Mouse (Mus musculus): ENCODE measurements around the gene Ccdc28b. TPM values are rescaled to one million over a fixed set of nuclear protein-coding genes. Genes with fewer than 3 reads are reported as not detected.

The Ccdc28b gene
- total and polyA plus RNA-seq, 3 experiments: 18.3 to 29.1 TPM; not detected in 1

DNA sequence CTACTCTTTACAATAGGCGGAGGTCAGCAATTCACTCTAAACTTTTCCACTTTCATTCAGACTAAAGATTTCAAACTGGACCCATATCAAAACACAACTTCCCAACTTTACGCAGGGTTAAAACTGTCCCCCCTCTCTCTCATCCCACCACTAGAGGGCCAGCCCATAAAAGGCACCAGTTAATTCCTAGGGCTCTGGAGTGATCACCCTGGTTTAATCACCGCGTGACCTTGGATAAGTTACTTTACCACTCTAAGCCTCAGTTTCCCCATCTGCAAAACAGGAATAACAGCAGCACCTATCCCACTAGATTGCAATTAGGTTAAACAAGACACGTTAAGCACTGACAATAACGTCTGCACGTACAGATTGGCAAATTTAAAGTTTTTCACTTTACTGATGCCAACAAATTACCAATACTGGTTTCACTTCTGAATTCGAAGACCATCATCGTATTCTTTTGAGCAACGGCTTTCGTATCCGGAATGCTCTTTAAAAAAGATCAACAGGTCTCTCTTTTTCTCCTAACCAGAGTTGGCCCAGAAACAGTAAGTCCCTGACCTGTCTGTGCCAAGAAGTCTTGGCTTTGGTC, 47.8 kb upstream of the Ccdc28b start (continued):
- TF ChIP-seq MAX (IDR thresholded peaks at IDR 0.05; ENCODE audit: low read length): no peak; the same call in 1 of the 2 replicates

DNA sequence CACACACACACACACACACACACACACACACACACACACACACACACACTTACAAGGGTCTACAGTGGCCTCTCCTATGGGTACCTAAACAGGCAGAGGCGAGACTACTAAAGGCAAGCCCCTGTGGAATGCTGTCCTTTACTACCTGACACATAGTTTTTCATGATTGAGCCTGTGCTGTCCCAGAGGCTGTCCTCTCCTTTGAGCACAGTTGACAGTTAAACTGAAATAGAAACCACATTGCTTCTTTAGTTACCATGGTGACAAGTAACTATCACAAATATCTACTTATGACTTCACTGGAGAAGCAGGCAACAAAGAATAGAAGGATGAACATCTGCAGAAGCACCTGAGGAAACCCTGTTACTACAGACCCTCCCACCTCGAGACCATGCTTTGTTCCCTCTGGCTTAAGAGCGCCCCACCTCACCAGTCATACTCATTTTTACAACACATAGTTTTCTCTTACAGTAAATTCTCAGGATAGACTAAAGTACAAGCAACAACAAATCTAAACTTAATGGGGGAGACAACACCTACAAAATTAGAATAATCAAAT, 38.6 kb upstream of the Ccdc28b start:
- Histone ChIP-seq H3K4me3 (ENCODE audit: control insufficient read depth in 1 of 2, insufficient read depth in 1 of 2, low read depth in 2 of 2, low read length in 2 of 2) (no peak overlapping the region), H3K36me3 (ENCODE audit: control insufficient read depth in 1 of 2, insufficient read depth in 2 of 2, low read length in 2 of 2) (peaks cover 0 to 12% of the 10 kb centered on the region in 2 experiments; a peak in 3 of 4 replicates), H3K4me1 (ENCODE audit: control insufficient read depth in 1 of 2, insufficient read depth in 2 of 2, low read length in 2 of 2) (no peaks in the 10 kb centered on the region), H3K9me3 (replicated peaks; ENCODE audit: insufficient read depth, low read length) (no peaks in the 10 kb centered on the region), H3K27ac (ENCODE audit: control insufficient read depth, low read depth, low read length) (no peak overlapping the region), H3K79me2 (ENCODE audit: control insufficient read depth, insufficient read depth, low read length, poor library complexity) (peaks cover 3% of the 10 kb centered on the region; the same call in 1 of the 2 replicates), H3K27me3 (ENCODE audit: control insufficient read depth in 1 of 2, insufficient read depth in 2 of 2, low read length in 2 of 2) (no peaks in the 10 kb centered on the region), H3K9ac (ENCODE audit: control insufficient read depth, low read depth, low read length, poor library complexity, severe bottlenecking) (no peak overlapping the region)
- peak; percentile 57; the same call in 1 of the 2 replicates for TF ChIP-seq MYB (IDR thresholded peaks at IDR 0.05; ENCODE audit: low read depth, low read length)
- TF ChIP-seq ELF1 (IDR thresholded peaks at IDR 0.05; ENCODE audit: low read depth, low read length): no peak
- no peak for DNase-seq (ENCODE audit: low read depth, low spot score)

DNA sequence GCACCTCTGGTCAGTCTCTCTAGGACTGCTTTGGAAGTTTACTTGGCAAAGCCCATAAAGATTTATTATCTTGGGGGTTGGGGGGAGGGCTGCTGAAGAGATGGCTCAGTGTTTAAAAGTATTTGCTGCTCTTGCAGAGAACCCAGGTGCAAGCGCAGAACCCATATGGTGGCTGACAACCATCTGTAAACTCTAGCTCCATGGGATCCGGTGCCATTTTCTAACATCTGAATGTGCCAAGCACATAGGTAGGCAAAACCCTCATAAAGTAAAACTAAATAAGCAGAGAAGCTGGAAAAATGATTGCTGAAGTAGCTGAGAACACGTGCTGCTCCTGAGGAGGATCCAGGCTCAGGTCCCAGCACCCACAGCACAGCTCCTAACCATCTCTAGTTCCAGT, 37.8 kb upstream of the Ccdc28b start:
- H3K36me3 ChIP-seq (ENCODE audit: control insufficient read depth in 1 of 2, insufficient read depth in 2 of 2, low read length in 2 of 2): peaks cover 0 to 12% of the 10 kb centered on the region in 2 experiments; a peak in 3 of 4 replicates
- H3K27me3 ChIP-seq (ENCODE audit: control insufficient read depth in 1 of 2, insufficient read depth in 2 of 2, low read length in 2 of 2): no peaks in the 10 kb centered on the region
- no peaks in the 10 kb centered on the region for H3K4me1 ChIP-seq (ENCODE audit: control insufficient read depth in 1 of 2, insufficient read depth in 2 of 2, low read length in 2 of 2)
- H3K9me3 ChIP-seq (replicated peaks; ENCODE audit: insufficient read depth, low read length): no peaks in the 10 kb centered on the region
- no peak overlapping the region for H3K4me3 ChIP-seq (ENCODE audit: control insufficient read depth in 1 of 2, insufficient read depth in 1 of 2, low read depth in 2 of 2, low read length in 2 of 2)
- no peak overlapping the region for H3K9ac ChIP-seq (ENCODE audit: control insufficient read depth, low read depth, low read length, poor library complexity, severe bottlenecking)
- H3K27ac ChIP-seq (ENCODE audit: control insufficient read depth, low read depth, low read length): no peak overlapping the region
- DNase-seq (ENCODE audit: low read depth, low spot score): no peak
- TF ChIP-seq MYC (IDR thresholded peaks at IDR 0.05; ENCODE audit: low read depth, low read length) (no peak), MXI1 (IDR thresholded peaks at IDR 0.05; ENCODE audit: low read depth, low read length) (no peak), RAD21 (IDR thresholded peaks at IDR 0.05; ENCODE audit: low read depth, low read length) (no peak), POLR2AphosphoS2 (IDR thresholded peaks at IDR 0.05; ENCODE audit: low read length) (no peak), GABPA (IDR thresholded peaks at IDR 0.05; ENCODE audit: low read depth, low read length) (no peak)
- no peaks in the 10 kb centered on the region for H3K79me2 ChIP-seq (ENCODE audit: control insufficient read depth, insufficient read depth, low read length, poor library complexity)

DNA sequence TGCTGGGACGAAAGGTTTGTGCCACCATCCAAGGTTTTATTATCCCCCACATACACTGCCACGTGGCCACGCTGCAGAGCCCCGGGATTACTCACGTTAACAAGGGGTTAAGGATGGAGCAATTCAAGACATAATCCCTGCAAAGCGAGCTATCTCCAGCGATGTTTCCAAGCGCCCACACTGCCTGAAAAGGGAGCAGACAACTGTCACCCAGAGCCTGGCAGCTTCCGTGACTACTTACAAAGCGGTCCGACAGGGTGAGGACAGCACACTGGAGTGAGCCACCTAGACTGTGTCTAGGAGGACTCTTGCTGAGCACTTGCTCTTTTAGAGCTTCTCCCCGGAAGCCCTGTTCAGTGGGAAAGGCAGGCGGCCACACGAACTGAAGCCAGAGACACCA, 31.0 kb upstream of the Ccdc28b start:
- Histone ChIP-seq H3K27me3 (ENCODE audit: control insufficient read depth in 1 of 2, insufficient read depth in 2 of 2, low read length in 2 of 2) (no peaks in the 10 kb centered on the region), H3K9me3 (replicated peaks; ENCODE audit: insufficient read depth, low read length) (no peaks in the 10 kb centered on the region), H3K27ac (ENCODE audit: control insufficient read depth, low read depth, low read length) (no peak overlapping the region), H3K4me1 (ENCODE audit: control insufficient read depth in 1 of 2, insufficient read depth in 2 of 2, low read length in 2 of 2) (no peaks in the 10 kb centered on the region), H3K36me3 (ENCODE audit: control insufficient read depth in 1 of 2, insufficient read depth in 2 of 2, low read length in 2 of 2) (peaks cover 0 to 18% of the 10 kb centered on the region in 2 experiments; a peak in 2 of 4 replicates), H3K79me2 (ENCODE audit: control insufficient read depth, insufficient read depth, low read length, poor library complexity) (no peaks in the 10 kb centered on the region), H3K4me3 (ENCODE audit: control insufficient read depth in 1 of 2, insufficient read depth in 1 of 2, low read depth in 2 of 2, low read length in 2 of 2) (no peak overlapping the region), H3K9ac (ENCODE audit: control insufficient read depth, low read depth, low read length, poor library complexity, severe bottlenecking) (no peak overlapping the region)
- TF ChIP-seq ELF1 (IDR thresholded peaks at IDR 0.05; ENCODE audit: low read depth, low read length) (no peak), GABPA (IDR thresholded peaks at IDR 0.05; ENCODE audit: low read depth, low read length) (no peak), CTCF (IDR thresholded peaks at IDR 0.05 in 2 of 3, conservative IDR thresholded peaks at IDR 0.05 in 1 of 3; ENCODE audit: control insufficient read depth in 1 of 3, insufficient read depth in 1 of 3, low read depth in 2 of 3, low read length in 3 of 3, poor library complexity in 1 of 3, severe bottlenecking in 1 of 3) (no peak), E2F4 (IDR thresholded peaks at IDR 0.05; ENCODE audit: borderline replicate concordance, low read depth, low read length) (no peak), TCF12 (IDR thresholded peaks at IDR 0.05; ENCODE audit: low read depth, low read length) (no peak), RAD21 (IDR thresholded peaks at IDR 0.05; ENCODE audit: low read depth, low read length) (no peak), RCOR1 (IDR thresholded peaks at IDR 0.05; ENCODE audit: low read depth, low read length) (no peak), ZC3H11A (IDR thresholded peaks at IDR 0.05; ENCODE audit: low read depth, low read length) (no peak), SIN3A (IDR thresholded peaks at IDR 0.05; ENCODE audit: low read length) (no peak), MYC (IDR thresholded peaks at IDR 0.05; ENCODE audit: low read depth, low read length) (no peak), CHD2 (IDR thresholded peaks at IDR 0.05; ENCODE audit: low read length) (no peak), CHD1 (IDR thresholded peaks at IDR 0.05; ENCODE audit: low read depth, low read length) (no peak), MXI1 (IDR thresholded peaks at IDR 0.05; ENCODE audit: low read depth, low read length) (no peak), EP300 (IDR thresholded peaks at IDR 0.05; ENCODE audit: low read depth in 1 of 2, low read length in 2 of 2) (no peak), HCFC1 (IDR thresholded peaks at IDR 0.05; ENCODE audit: low read depth, low read length) (no peak), MAZ (IDR thresholded peaks at IDR 0.05; ENCODE audit: low read depth, low read length) (no peak)
- DNase-seq (ENCODE audit: low read depth, low spot score): no peak

Measured in MEL (cell line).